Mouse (Mus musculus): ENCODE data around the gene Cdca7. TPM values are rescaled to one million over a fixed set of nuclear protein-coding genes. Genes with fewer than 3 reads are reported as not detected.

Gene Cdca7
- total RNA-seq, 2 experiments from 2014 or later, result 8.0 to 9.8 TPM

Other genes with a start within 250 kb of the Cdca7 start
- gene Map3k20, start 190.5 kb upstream of the Cdca7 start, total RNA-seq (2021), result 10 to 100 TPM; 14.3 to 16.5 TPM

Data from layer of hippocampus, postnatal 10 days (tissue).